Mouse (Mus musculus): ENCODE data around the gene Slc16a10.

DNA sequence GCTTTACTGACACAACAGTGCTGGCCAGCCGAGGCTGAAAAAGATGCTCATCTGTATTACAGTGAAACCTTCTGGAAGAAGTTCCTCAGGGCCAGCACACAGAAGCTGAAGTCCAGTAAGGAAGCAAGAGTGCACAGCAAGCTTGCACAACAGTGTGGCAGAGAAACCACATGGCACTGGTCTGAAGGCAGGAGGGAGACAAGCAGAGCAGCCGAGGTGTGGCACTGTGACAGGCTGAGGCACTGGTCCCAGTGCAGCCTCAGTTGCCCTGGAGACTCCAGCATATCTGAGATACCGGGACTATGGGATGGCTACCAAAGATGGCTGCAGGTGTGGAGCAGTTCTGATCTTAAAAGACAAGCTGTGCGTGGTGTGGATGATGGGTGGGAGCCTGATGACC is 44.5 kb downstream of the Slc16a10 start:
- TF ChIP-seq CTCF (IDR thresholded peaks at IDR 0.05) (no peak), EP300 (IDR thresholded peaks at IDR 0.05) (no peak)
